In the genomic region with DNA sequence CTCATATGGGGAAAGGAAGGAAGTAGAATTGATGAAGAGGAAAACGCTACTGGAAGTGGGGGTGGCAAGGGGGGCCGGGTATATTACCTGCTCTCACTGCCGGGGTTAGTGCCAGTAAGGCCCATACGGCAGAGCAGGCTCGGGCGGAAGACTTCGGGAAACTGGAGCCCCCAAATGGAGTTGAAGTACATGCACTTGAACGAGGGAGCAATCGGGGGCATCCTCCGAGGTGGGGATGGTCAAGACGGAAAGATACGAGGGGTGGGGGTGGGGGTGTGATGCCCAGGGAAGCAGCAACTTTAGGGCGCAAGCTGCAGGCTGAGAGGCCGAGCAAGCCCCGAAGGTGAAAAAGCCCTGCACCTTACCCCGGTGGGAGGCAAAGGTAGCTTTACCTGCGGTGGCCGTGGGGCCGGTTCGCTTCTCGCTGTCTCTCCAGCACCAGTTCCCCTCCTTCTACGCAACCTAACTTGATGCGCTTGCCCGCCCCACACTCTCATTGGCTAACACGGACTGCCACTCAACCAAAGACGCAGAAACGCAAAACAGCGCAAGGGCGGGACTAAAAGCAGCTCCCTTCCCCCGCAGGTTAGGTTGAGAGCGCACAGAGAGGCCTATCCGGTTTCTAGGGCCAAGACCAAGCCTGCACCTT, we compare ENCODE assay signal across 8 mouse cellular contexts. TPM values are rescaled to one million over a fixed set of nuclear protein-coding genes. Genes with fewer than 3 reads are reported as not detected.
A peak's percentile ranks its signal among the peaks of the same experiment; 100 is the strongest.
DNase-seq lines count a peak whose midpoint lies in the region; ATAC-seq and TF ChIP-seq lines count a peak whose summit lies in the region.

No protein-coding gene starts in this region.

- H3K27me3 ChIP-seq in heart, embryonic 12.5 days (replicated peaks) = no peaks in the 10 kb centered on the region
- H3K27me3 ChIP-seq in kidney, postnatal 0 days (ENCODE audit: insufficient read depth, low read length) = no peaks in the 10 kb centered on the region
- H3K27me3 ChIP-seq in liver, embryonic 11.5 days (replicated peaks; ENCODE audit: control insufficient read depth, insufficient read depth, low read length) = no peaks in the 10 kb centered on the region
- H3K27me3 ChIP-seq in stomach, embryonic 14.5 days (ENCODE audit: control insufficient read depth, insufficient read depth, low read length) = no peaks in the 10 kb centered on the region

- H3K27ac ChIP-seq in heart, embryonic 12.5 days (ENCODE audit: poor library complexity, severe bottlenecking) = peak overlapping the region; percentile 65
- H3K27ac ChIP-seq in kidney, postnatal 0 days = peak overlapping the region; percentile 80
- peak overlapping the region; percentile 76 for H3K27ac ChIP-seq in liver, embryonic 11.5 days (ENCODE audit: low read depth, low read length)
- peak overlapping the region; percentile 87 for H3K27ac ChIP-seq in stomach, embryonic 14.5 days (ENCODE audit: low read length)

- H3K9me3 ChIP-seq in heart, embryonic 12.5 days (replicated peaks) = no peaks in the 10 kb centered on the region
- H3K9me3 ChIP-seq in kidney, postnatal 0 days (replicated peaks; ENCODE audit: low read length) = no peaks in the 10 kb centered on the region
- H3K9me3 ChIP-seq in liver, embryonic 11.5 days (ENCODE audit: control insufficient read depth, low read length) = no peaks in the 10 kb centered on the region
- H3K9me3 ChIP-seq in stomach, embryonic 14.5 days (ENCODE audit: control insufficient read depth, low read depth, low read length) = no peaks in the 10 kb centered on the region

- DNase-seq in CD4-positive helper T cell, adult 2 months (ENCODE audit: low read depth, low spot score) = peak; percentile 98
- peak; percentile 98 for DNase-seq in brain, embryonic 18.5 days (ENCODE audit: low read depth, low spot score)
- peak; percentile 99 for DNase-seq in kidney, postnatal 0 days (ENCODE audit: low spot score)
- peak; percentile 92 for DNase-seq in liver, embryonic 11.5 days (ENCODE audit: low spot score)
- DNase-seq in naive thymus-derived CD4-positive, alpha-beta T cell, adult 2 months (ENCODE audit: low read depth) = peak; percentile 99

- H3K4me1 ChIP-seq in heart, embryonic 12.5 days (replicated peaks) = peaks cover 24% of the 10 kb centered on the region
- H3K4me1 ChIP-seq in kidney, postnatal 0 days (replicated peaks; ENCODE audit: insufficient read depth, low read length) = 0 out of 2 replicates have a peak, but pooled peaks cover 4% of the 10 kb centered on the region
- peaks cover 18% of the 10 kb centered on the region for H3K4me1 ChIP-seq in liver, embryonic 11.5 days (replicated peaks; ENCODE audit: control insufficient read depth, insufficient read depth, low read length)
- H3K4me1 ChIP-seq in stomach, embryonic 14.5 days (ENCODE audit: control insufficient read depth, insufficient read depth, low read length) = peaks cover 13% of the 10 kb centered on the region

- WGBS in heart, embryonic 12.5 days = under 1% methylated on average over 32 of the region's 32 CpGs
- under 1% methylated on average over 32 of the region's 32 CpGs for WGBS in kidney, postnatal 0 days
- under 1% methylated on average over 32 of the region's 32 CpGs for WGBS in liver, embryonic 11.5 days
- WGBS in stomach, embryonic 14.5 days = 2% methylated on average over 31 of the region's 32 CpGs

- H3K9ac ChIP-seq in heart, embryonic 12.5 days = peak overlapping the region; percentile 94
- peak overlapping the region; percentile 72 for H3K9ac ChIP-seq in kidney, postnatal 0 days (ENCODE audit: low read depth, low read length)
- peak overlapping the region; percentile 73 for H3K9ac ChIP-seq in liver, embryonic 11.5 days (ENCODE audit: low read depth, low read length)
- peak overlapping the region; percentile 74 for H3K9ac ChIP-seq in stomach, embryonic 14.5 days (replicated peaks; ENCODE audit: low read depth, low read length)

- 0 out of 2 replicates have a peak, but pooled peaks cover 5% of the 10 kb centered on the region for H3K36me3 ChIP-seq in heart, embryonic 12.5 days
- H3K36me3 ChIP-seq in kidney, postnatal 0 days (ENCODE audit: insufficient read depth, low read length) = no peaks in the 10 kb centered on the region
- no peaks in the 10 kb centered on the region for H3K36me3 ChIP-seq in liver, embryonic 11.5 days (ENCODE audit: control insufficient read depth, insufficient read depth, low read length)
- H3K36me3 ChIP-seq in stomach, embryonic 14.5 days (ENCODE audit: control insufficient read depth, insufficient read depth, low read length) = no peaks in the 10 kb centered on the region; the same call in 1 of the 2 replicates

- H3K4me2 ChIP-seq in heart, embryonic 12.5 days = peak overlapping the region; percentile 81
- peak overlapping the region; percentile 90 for H3K4me2 ChIP-seq in kidney, postnatal 0 days (ENCODE audit: low read length)
- H3K4me2 ChIP-seq in liver, embryonic 11.5 days = peak overlapping the region; percentile 95
- H3K4me2 ChIP-seq in stomach, embryonic 14.5 days (replicated peaks; ENCODE audit: low read depth, low read length) = peak overlapping the region; percentile 78

- peak overlapping the region; percentile 97 for H3K4me3 ChIP-seq in heart, embryonic 12.5 days
- peak overlapping the region; percentile 82 for H3K4me3 ChIP-seq in kidney, postnatal 0 days (replicated peaks; ENCODE audit: low read depth, low read length)
- H3K4me3 ChIP-seq in liver, embryonic 11.5 days (ENCODE audit: low read depth, low read length) = peak overlapping the region; percentile 66
- peak overlapping the region; percentile 67 for H3K4me3 ChIP-seq in stomach, embryonic 14.5 days (ENCODE audit: low read depth, low read length)

- TF ChIP-seq CTCF in kidney, postnatal 0 days (IDR thresholded peaks at IDR 0.05; ENCODE audit: low read depth) = no peak

- peak; percentile 99 for ATAC-seq in erythroid progenitor cell, adult 5-6 weeks (replicated peaks; ENCODE audit: low FRiP score, poor library complexity, severe bottlenecking)
- ATAC-seq in heart, embryonic 12.5 days (ENCODE audit: insufficient number of reproducible peaks, low FRiP score) = peak; percentile 98
- ATAC-seq in kidney, postnatal 0 days (replicated peaks; ENCODE audit: low FRiP score, low read depth) = peak; percentile 99
- peak; percentile 98 for ATAC-seq in liver, embryonic 11.5 days (replicated peaks; ENCODE audit: low FRiP score)
- peak; percentile 99 for ATAC-seq in stomach, embryonic 14.5 days (ENCODE audit: insufficient number of reproducible peaks, insufficient read depth, low FRiP score, low read depth)

RNA-seq across cellular contexts. Expression of gene Chd8, which starts 13.4 kb away (rescaled TPM):
- total RNA-seq in erythroid progenitor cell, adult 5-6 weeks (2015; ENCODE audit: low replicate concordance) = 53.0 and 95.2 TPM in 2 replicates
- 69.4 and 84.6 TPM in 2 replicates for total RNA-seq in erythroid progenitor cell, adult 5-6 weeks (2017; ENCODE audit: low replicate concordance)
- 35.0 and 36.0 TPM in 2 replicates for polyA plus RNA-seq in heart, embryonic 12.5 days (2016; fragmentation: Nextera tagmentation; extraction: Ambion mirVana)
- 22.0 and 23.3 TPM in 2 replicates for polyA plus RNA-seq in kidney, postnatal 0 days (2015; fragmentation: Nextera tagmentation; extraction: Ambion mirVana)
- 34.5 and 38.0 TPM in 2 replicates for polyA plus RNA-seq in liver, embryonic 11.5 days (2014; fragmentation: Nextera tagmentation; extraction: Ambion mirVana)
- 49.7 and 56.0 TPM in 2 replicates for polyA plus RNA-seq in stomach, embryonic 14.5 days (2014; fragmentation: Nextera tagmentation; extraction: Ambion mirVana)

RNA-seq across cellular contexts. Expression of gene Tox4, which starts 34.8 kb away (rescaled TPM):
- 14.7 and 27.0 TPM in 2 replicates for total RNA-seq in erythroid progenitor cell, adult 5-6 weeks (2015; ENCODE audit: low replicate concordance)
- total RNA-seq in erythroid progenitor cell, adult 5-6 weeks (2017; ENCODE audit: low replicate concordance) = 20.1 and 20.3 TPM in 2 replicates
- 35.8 and 41.5 TPM in 2 replicates for polyA plus RNA-seq in heart, embryonic 12.5 days (2016; fragmentation: Nextera tagmentation; extraction: Ambion mirVana)
- polyA plus RNA-seq in kidney, postnatal 0 days (2015; fragmentation: Nextera tagmentation; extraction: Ambion mirVana) = 30.8 and 34.4 TPM in 2 replicates
- 35.7 and 44.6 TPM in 2 replicates for polyA plus RNA-seq in liver, embryonic 11.5 days (2014; fragmentation: Nextera tagmentation; extraction: Ambion mirVana)
- 47.3 and 56.0 TPM in 2 replicates for polyA plus RNA-seq in stomach, embryonic 14.5 days (2014; fragmentation: Nextera tagmentation; extraction: Ambion mirVana)

RNA-seq across cellular contexts. Expression of gene Rab2b, which starts 35.2 kb away (rescaled TPM):
- total RNA-seq in erythroid progenitor cell, adult 5-6 weeks (2015; ENCODE audit: low replicate concordance) = 5.4 and 6.3 TPM in 2 replicates
- 2.7 and 9.2 TPM in 2 replicates for total RNA-seq in erythroid progenitor cell, adult 5-6 weeks (2017; ENCODE audit: low replicate concordance)
- 15.1 and 16.7 TPM in 2 replicates for polyA plus RNA-seq in heart, embryonic 12.5 days (2016; fragmentation: Nextera tagmentation; extraction: Ambion mirVana)
- polyA plus RNA-seq in kidney, postnatal 0 days (2015; fragmentation: Nextera tagmentation; extraction: Ambion mirVana) = 12.6 and 14.3 TPM in 2 replicates
- polyA plus RNA-seq in liver, embryonic 11.5 days (2014; fragmentation: Nextera tagmentation; extraction: Ambion mirVana) = 9.8 and 10.6 TPM in 2 replicates
- polyA plus RNA-seq in stomach, embryonic 14.5 days (2014; fragmentation: Nextera tagmentation; extraction: Ambion mirVana) = 26.6 and 27.3 TPM in 2 replicates

RNA-seq across cellular contexts. Expression of gene Supt16, which starts 46.9 kb away (rescaled TPM):
- total RNA-seq in erythroid progenitor cell, adult 5-6 weeks (2015; ENCODE audit: low replicate concordance) = 84.0 and 91.8 TPM in 2 replicates
- 174 and 231 TPM in 2 replicates for total RNA-seq in erythroid progenitor cell, adult 5-6 weeks (2017; ENCODE audit: low replicate concordance)
- polyA plus RNA-seq in heart, embryonic 12.5 days (2016; fragmentation: Nextera tagmentation; extraction: Ambion mirVana) = 35.8 and 36.5 TPM in 2 replicates
- 38.5 and 44.5 TPM in 2 replicates for polyA plus RNA-seq in kidney, postnatal 0 days (2015; fragmentation: Nextera tagmentation; extraction: Ambion mirVana)
- polyA plus RNA-seq in liver, embryonic 11.5 days (2014; fragmentation: Nextera tagmentation; extraction: Ambion mirVana) = 52.1 and 58.6 TPM in 2 replicates
- polyA plus RNA-seq in stomach, embryonic 14.5 days (2014; fragmentation: Nextera tagmentation; extraction: Ambion mirVana) = 86.0 and 87.3 TPM in 2 replicates

Comparison
In these comparisons a context has a peak if more than half of its experiments do, and no peak if none do; other contexts are left out.
1. Peak in every context shown above with its lines: DNase-seq, ATAC-seq, H3K4me3 ChIP-seq and H3K27ac ChIP-seq.